Mouse (Mus musculus) heart, embryonic 16.5 days (tissue): Measurements from ENCODE around the gene Nup210. TPM values are rescaled to one million over a fixed set of nuclear protein-coding genes. Genes with fewer than 3 reads are reported as not detected.

Source experiments
- ATAC-seq: fragments of 200-750 bp; cut with Nextera tagmentation; replicated peaks from 2 replicates; pipeline ENCODE4 v1.8.0; 2017; ENCODE audit warnings: moderate number of reproducible peaks; ENCODE audit not compliant: insufficient read depth, low FRiP score; ENCODE audit errors: extremely low read depth
- H3K27ac ChIP-seq: fragments of 300-500 bp; sonication (generic); 2 replicates; pipeline ENCODE4 v1.5.1; 2014; ENCODE audit warnings: mild to moderate bottlenecking, low read length, control low read depth, moderate library complexity
- H3K27me3 ChIP-seq: fragments of 300-500 bp; sonication (generic); 2 replicates; pipeline ENCODE4 v1.6.1; 2014; ENCODE audit warnings: low read length, mixed read lengths; ENCODE audit not compliant: control insufficient read depth, insufficient read depth
- H3K36me3 ChIP-seq: fragments of 300-500 bp; sonication (generic); 2 replicates; pipeline ENCODE4 v1.6.1; 2014; ENCODE audit not compliant: control insufficient read depth, insufficient read depth
- H3K4me1 ChIP-seq: fragments of 300-500 bp; sonication (generic); 2 replicates; pipeline ENCODE4 v1.6.1; 2014; ENCODE audit warnings: low read length, mixed read lengths; ENCODE audit not compliant: control insufficient read depth, insufficient read depth
- H3K4me2 ChIP-seq: fragments of 300-500 bp; sonication (generic); 2 replicates; pipeline ENCODE4 v1.6.1; 2014; ENCODE audit warnings: low read depth, mild to moderate bottlenecking, control low read depth, low read length
- H3K4me3 ChIP-seq: fragments of 300-500 bp; sonication (generic); 2 replicates; pipeline ENCODE4 v1.5.1; 2014; ENCODE audit warnings: mild to moderate bottlenecking, control low read depth, low read length
- H3K9ac ChIP-seq: fragments of 300-500 bp; sonication (generic); 2 replicates; pipeline ENCODE4 v1.6.1; 2014; ENCODE audit warnings: low read length, control low read depth
- H3K9me3 ChIP-seq: fragments of 300-500 bp; sonication (generic); replicated peaks from 2 replicates; pipeline ENCODE4 v1.6.1; 2016; ENCODE audit warnings: low read length; ENCODE audit not compliant: control insufficient read depth
- WGBS: fragments of 180-500 bp; shearing (Covaris S2); extraction: QIAGEN DNeasy Blood & Tissue Kit; methylation state at CpG from one replicate; pipeline ENCODE4 v1.1.7; 2014; 5-methylcytosine and 5-hydroxymethylcytosine counted together
- polyA plus RNA-seq: library from polyadenylated mRNA; unstranded; fragments of >200 nt; fragmentation: Nextera tagmentation; extraction: Ambion mirVana; gene quantifications from 2 replicates; pipeline ENCODE4 v1.2.1, GENCODE M21; 2015

The Nup210 gene
- polyA plus RNA-seq, 1 experiment from 2014 or later, result 10.9 TPM

GRCm38 (mm10) chr6:91044628-91045331 is 71.8 kb downstream of the Nup210 start:
- H3K27me3 ChIP-seq, result no peaks in the 10 kb centered on the region
- H3K9me3 ChIP-seq, result no peaks in the 10 kb centered on the region
- H3K4me1 ChIP-seq, result peaks cover 41% of the 10 kb centered on the region
- peak overlapping the region; percentile 84 for H3K27ac ChIP-seq
- peak; percentile 86 for ATAC-seq
- 34% methylated on average over 6 of the region's 6 CpGs for WGBS
- H3K9ac ChIP-seq, result peak overlapping the region; percentile 33; the same call in 1 of the 2 replicates
- no peak overlapping the region for H3K4me3 ChIP-seq
- no peaks in the 10 kb centered on the region for H3K36me3 ChIP-seq
- peak overlapping the region; percentile 33; the same call in 1 of the 2 replicates for H3K4me2 ChIP-seq

GRCm38 (mm10) chr6:91041287-91041686 is 75.3 kb downstream of the Nup210 start:
- WGBS, result 44% methylated on average over 5 of the region's 5 CpGs
- 0 out of 2 replicates have a peak, but pooled peaks have one; percentile 28 for ATAC-seq
- Histone ChIP-seq H3K9me3 (no peaks in the 10 kb centered on the region), H3K27ac (peak overlapping the region; percentile 64), H3K9ac (peak overlapping the region; percentile 10; the same call in 1 of the 2 replicates), H3K36me3 (no peaks in the 10 kb centered on the region), H3K27me3 (no peaks in the 10 kb centered on the region), H3K4me2 (0 out of 2 replicates have a peak overlapping the region, but pooled peaks have one; percentile 10), H3K4me1 (peaks cover 29% of the 10 kb centered on the region), H3K4me3 (no peak overlapping the region)

- ATAC-seq, result no peak
- Histone ChIP-seq H3K4me3 (no peak overlapping the region), H3K9ac (no peak overlapping the region), H3K27me3 (no peaks in the 10 kb centered on the region), H3K36me3 (0 out of 2 replicates have a peak, but pooled peaks cover 2% of the 10 kb centered on the region), H3K9me3 (no peaks in the 10 kb centered on the region), H3K4me1 (no peaks in the 10 kb centered on the region), H3K4me2 (no peak overlapping the region), H3K27ac (no peak overlapping the region)
- 83% methylated on average over 5 of the region's 5 CpGs for WGBS
These were observed 88.4 kb downstream of the Nup210 start for GRCm38 (mm10) chr6:91028256-91028655.

- ATAC-seq, result no peak
- Histone ChIP-seq H3K4me1 (peaks cover 5% of the 10 kb centered on the region), H3K9me3 (no peaks in the 10 kb centered on the region), H3K36me3 (0 out of 2 replicates have a peak, but pooled peaks cover 1% of the 10 kb centered on the region), H3K4me3 (no peak overlapping the region), H3K27ac (no peak overlapping the region), H3K27me3 (no peaks in the 10 kb centered on the region), H3K4me2 (no peak overlapping the region), H3K9ac (no peak overlapping the region)
- WGBS, result 62% methylated on average over 7 of the region's 7 CpGs
These were observed 95.8 kb downstream of the Nup210 start for GRCm38 (mm10) chr6:91020810-91021209.

- 82% methylated on average over 7 of the region's 7 CpGs for WGBS
- ATAC-seq, result no peak
These were observed 99.9 kb downstream of the Nup210 start for GRCm38 (mm10) chr6:91016600-91017230.

DNA sequence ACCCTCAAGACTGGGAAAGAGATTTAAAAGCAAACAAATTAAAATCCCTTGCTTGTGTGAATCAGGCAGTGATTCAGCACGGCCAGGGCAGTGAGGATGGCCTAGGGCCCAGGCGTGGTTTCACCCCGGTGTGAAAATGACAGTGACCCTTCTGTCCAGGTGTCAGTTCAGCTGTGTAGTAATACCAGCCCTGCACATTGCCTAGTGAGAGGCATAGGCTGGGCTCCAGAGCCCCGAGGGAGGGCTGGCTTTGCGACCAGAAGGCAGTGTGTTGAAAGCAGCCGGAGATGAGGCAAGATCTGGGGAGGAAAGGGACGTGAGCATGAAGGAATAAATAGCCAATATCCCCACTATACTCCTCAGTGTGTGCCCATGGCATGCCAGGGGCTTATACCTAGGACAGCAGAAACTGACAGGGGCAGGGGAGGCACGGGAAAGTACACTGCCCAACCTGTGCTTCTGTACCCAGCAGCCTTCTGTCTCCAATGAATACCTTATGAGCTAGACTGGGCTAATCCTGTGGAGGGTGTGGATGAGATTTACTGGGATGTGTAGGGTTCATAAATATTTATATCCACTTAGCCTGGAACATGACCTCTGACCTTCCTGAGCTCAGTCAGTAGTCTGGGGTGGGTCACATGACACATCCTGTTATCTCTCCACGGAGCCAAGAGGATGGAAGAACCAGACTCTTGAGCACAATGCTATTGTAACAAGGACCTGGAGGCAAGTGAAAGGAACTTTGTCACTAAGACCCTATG is 102.3 kb downstream of the Nup210 start:
- peaks cover 15% of the 10 kb centered on the region for H3K4me1 ChIP-seq
- no peak for ATAC-seq
- no peaks in the 10 kb centered on the region for H3K27me3 ChIP-seq
- H3K4me2 ChIP-seq, result no peak overlapping the region
- H3K9me3 ChIP-seq, result no peaks in the 10 kb centered on the region
- 0 out of 2 replicates have a peak, but pooled peaks cover 4% of the 10 kb centered on the region for H3K36me3 ChIP-seq
- no peak overlapping the region for H3K9ac ChIP-seq
- H3K4me3 ChIP-seq, result no peak overlapping the region
- H3K27ac ChIP-seq, result no peak overlapping the region
- 74% methylated on average over 9 of the region's 9 CpGs for WGBS

More at GRCm38 (mm10) chr6:91016600-91017230, 99.9 kb downstream of the Nup210 start:
- Histone ChIP-seq H3K9ac (no peak overlapping the region), H3K4me2 (no peak overlapping the region), H3K27ac (no peak overlapping the region), H3K4me1 (peaks cover 13% of the 10 kb centered on the region), H3K36me3 (0 out of 2 replicates have a peak, but pooled peaks cover 4% of the 10 kb centered on the region), H3K4me3 (no peak overlapping the region), H3K27me3 (no peaks in the 10 kb centered on the region), H3K9me3 (no peaks in the 10 kb centered on the region)

DNA sequence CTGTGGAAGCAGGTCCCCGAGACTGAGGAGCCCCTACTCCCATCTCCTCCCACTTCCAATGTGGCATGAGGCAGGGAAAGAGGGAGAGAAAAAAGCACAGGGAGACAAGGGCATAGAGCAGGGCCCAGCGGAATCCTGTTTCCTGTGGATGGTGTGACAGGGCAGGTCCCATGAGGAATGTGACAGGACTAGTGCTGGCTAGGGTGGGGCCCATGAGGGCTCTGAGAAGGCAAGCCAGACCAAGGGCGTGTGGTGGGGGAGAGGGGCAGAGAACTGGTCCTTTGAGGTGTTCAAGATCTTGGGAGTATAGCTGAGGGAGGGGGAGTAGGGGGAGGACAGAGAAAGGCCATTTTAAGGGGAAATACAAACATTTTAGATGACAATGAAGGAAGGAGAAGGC is 104.2 kb downstream of the Nup210 start:
- no peak overlapping the region for H3K4me3 ChIP-seq
- H3K4me1 ChIP-seq, result peaks cover 15% of the 10 kb centered on the region
- no peak overlapping the region for H3K4me2 ChIP-seq
- H3K9me3 ChIP-seq, result no peaks in the 10 kb centered on the region
- no peak overlapping the region for H3K9ac ChIP-seq
- H3K27me3 ChIP-seq, result no peaks in the 10 kb centered on the region
- 56% methylated on average over 3 of the region's 3 CpGs for WGBS
- 0 out of 2 replicates have a peak, but pooled peaks have one; percentile 15 for ATAC-seq
- 0 out of 2 replicates have a peak, but pooled peaks cover 4% of the 10 kb centered on the region for H3K36me3 ChIP-seq
- H3K27ac ChIP-seq, result no peak overlapping the region

GRCm38 (mm10) chr6:91011568-91011967 is 105.1 kb downstream of the Nup210 start:
- Histone ChIP-seq H3K36me3 (0 out of 2 replicates have a peak, but pooled peaks cover 4% of the 10 kb centered on the region), H3K4me2 (no peak overlapping the region), H3K27ac (0 out of 2 replicates have a peak overlapping the region, but pooled peaks have one; percentile 7), H3K4me1 (peaks cover 15% of the 10 kb centered on the region), H3K9ac (no peak overlapping the region), H3K4me3 (no peak overlapping the region), H3K27me3 (no peaks in the 10 kb centered on the region), H3K9me3 (no peaks in the 10 kb centered on the region)
- ATAC-seq, result peak; percentile 57
- WGBS, result 37% methylated on average over 4 of the region's 4 CpGs
